Mouse (Mus musculus): Measurements from ENCODE around the gene Olfr1136.

Gene Olfr1136

GRCm38 (mm10) chr2:87693847-87694246 lies at the start of gene Olfr1136:
TSS of gene Olfr1136 (minus strand) at chr2:87693947.
- no peak for TF ChIP-seq GATA4 (IDR thresholded peaks at IDR 0.05; ENCODE audit: insufficient replicate concordance, low read length)

- TF ChIP-seq GATA4 (IDR thresholded peaks at IDR 0.05; ENCODE audit: insufficient replicate concordance, low read length): no peak
Measured at GRCm38 (mm10) chr2:87743452-87743851, 49.7 kb upstream of the Olfr1136 start, which contains the start of gene Olfr1140. TSS of gene Olfr1140 (plus strand) at chr2:87743752.

- TF ChIP-seq GATA4 (IDR thresholded peaks at IDR 0.05; ENCODE audit: insufficient replicate concordance, low read length): no peak
Measured at GRCm38 (mm10) chr2:87739878-87740277, 46.1 kb upstream of the Olfr1136 start, which contains the start of gene Olfr1138. TSS of gene Olfr1138 (minus strand) at chr2:87739978.

GRCm38 (mm10) chr2:87713079-87713478 lies 19.3 kb upstream of the Olfr1136 start, which contains the start of gene Olfr1137:
TSS of gene Olfr1137 (minus strand) at chr2:87713179.
- no peak for TF ChIP-seq GATA4 (IDR thresholded peaks at IDR 0.05; ENCODE audit: insufficient replicate concordance, low read length)

- TF ChIP-seq GATA4 (IDR thresholded peaks at IDR 0.05; ENCODE audit: insufficient replicate concordance, low read length): no peak
Measured at GRCm38 (mm10) chr2:87673564-87673963, 20.2 kb downstream of the Olfr1136 start, which contains the start of gene Olfr1135. TSS of gene Olfr1135 (minus strand) at chr2:87673664.

GRCm38 (mm10) chr2:87658360-87658759 lies 35.4 kb downstream of the Olfr1136 start, which contains the start of gene Olfr1134:
TSS of gene Olfr1134 (minus strand) at chr2:87658460.
- no peak for TF ChIP-seq GATA4 (IDR thresholded peaks at IDR 0.05; ENCODE audit: insufficient replicate concordance, low read length)

GRCm38 (mm10) chr2:87647274-87647673 lies 46.5 kb downstream of the Olfr1136 start, which contains the start of gene Olfr1133:
TSS of gene Olfr1133 (minus strand) at chr2:87647374.
- TF ChIP-seq GATA4 (IDR thresholded peaks at IDR 0.05; ENCODE audit: insufficient replicate concordance, low read length): no peak

All from liver, adult (tissue).